Comparison of ENCODE assay signal across 10 mouse cellular contexts in the genomic region with DNA sequence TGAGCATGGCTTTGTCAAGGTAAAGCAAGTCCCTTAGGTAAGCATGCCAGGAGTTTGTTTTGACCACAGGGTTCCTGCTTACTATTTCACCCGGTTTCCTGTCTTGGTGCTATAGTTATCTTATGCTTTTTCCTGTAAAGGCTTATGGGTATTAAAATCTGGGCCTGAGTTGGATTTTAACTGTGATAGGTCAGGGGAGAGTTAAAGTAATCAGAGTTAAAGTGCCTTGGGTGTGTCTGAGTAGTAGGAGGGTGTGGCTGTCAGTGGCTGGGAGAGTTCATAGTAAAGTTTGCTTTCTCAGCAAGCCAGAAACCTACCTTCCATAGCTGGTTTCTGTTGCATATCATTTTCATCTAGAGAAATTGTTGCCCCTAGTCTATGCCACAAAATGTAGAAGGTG. TPM values are rescaled to one million over a fixed set of nuclear protein-coding genes. Genes with fewer than 3 reads are reported as not detected.
DNase-seq lines count a peak whose midpoint lies in the region; ATAC-seq and TF ChIP-seq lines count a peak whose summit lies in the region.
"Had no signal": no experiment of that assay in that cellular context is flagged by ENCODE, and none has a peak within 500 bp of the region (broad histone marks: within the 10 kb centered on the region; RNA-seq: fewer than 3 reads in every experiment).

No protein-coding gene starts in this region.

- H3K4me3 ChIP-seq in lung, embryonic 14.5 days (ENCODE audit: low read depth, low read length): no peak overlapping the region
- H3K4me3 ChIP-seq in embryonic facial prominence, embryonic 15.5 days (replicated peaks): peak overlapping the region; percentile 68
- H3K4me3 ChIP-seq in intestine, embryonic 15.5 days (replicated peaks): no peak overlapping the region
- peak overlapping the region; percentile 74 for H3K4me3 ChIP-seq in neural tube, embryonic 15.5 days (replicated peaks)

- H3K36me3 ChIP-seq in lung, embryonic 14.5 days (ENCODE audit: insufficient read depth): no peaks in the 10 kb centered on the region
- H3K36me3 ChIP-seq in embryonic facial prominence, embryonic 15.5 days: no peaks in the 10 kb centered on the region
- no peaks in the 10 kb centered on the region for H3K36me3 ChIP-seq in intestine, embryonic 15.5 days
- H3K36me3 ChIP-seq in neural tube, embryonic 15.5 days: no peaks in the 10 kb centered on the region

- no peaks in the 10 kb centered on the region for H3K9me3 ChIP-seq in lung, embryonic 14.5 days (ENCODE audit: low read depth, low read length)
- no peaks in the 10 kb centered on the region for H3K9me3 ChIP-seq in embryonic facial prominence, embryonic 15.5 days (replicated peaks)
- no peaks in the 10 kb centered on the region for H3K9me3 ChIP-seq in intestine, embryonic 15.5 days
- H3K9me3 ChIP-seq in neural tube, embryonic 15.5 days (replicated peaks): no peaks in the 10 kb centered on the region

- H3K9ac ChIP-seq in lung, embryonic 14.5 days: no peak overlapping the region
- 0 out of 2 replicates have a peak overlapping the region, but pooled peaks have one; percentile 6 for H3K9ac ChIP-seq in embryonic facial prominence, embryonic 15.5 days
- no peak overlapping the region for H3K9ac ChIP-seq in intestine, embryonic 15.5 days
- no peak overlapping the region for H3K9ac ChIP-seq in neural tube, embryonic 15.5 days (replicated peaks)

- WGBS in lung, embryonic 14.5 days: 24% methylated on average over 1 of the region's 1 CpGs
- WGBS in embryonic facial prominence, embryonic 15.5 days: 44% methylated on average over 1 of the region's 1 CpGs
- 26% methylated on average over 1 of the region's 1 CpGs for WGBS in intestine, embryonic 15.5 days
- 71% methylated on average over 1 of the region's 1 CpGs for WGBS in neural tube, embryonic 15.5 days

- H3K4me1 ChIP-seq in lung, embryonic 14.5 days (ENCODE audit: insufficient read depth): peaks cover 20% of the 10 kb centered on the region
- H3K4me1 ChIP-seq in embryonic facial prominence, embryonic 15.5 days: peaks cover 28% of the 10 kb centered on the region
- peaks cover 20% of the 10 kb centered on the region for H3K4me1 ChIP-seq in intestine, embryonic 15.5 days (replicated peaks)
- H3K4me1 ChIP-seq in neural tube, embryonic 15.5 days: peaks cover 30% of the 10 kb centered on the region

- no peak overlapping the region for H3K27ac ChIP-seq in lung, embryonic 14.5 days (ENCODE audit: low read depth)
- no peak overlapping the region for H3K27ac ChIP-seq in embryonic facial prominence, embryonic 15.5 days (replicated peaks)
- no peak overlapping the region for H3K27ac ChIP-seq in intestine, embryonic 15.5 days
- H3K27ac ChIP-seq in neural tube, embryonic 15.5 days (replicated peaks): no peak overlapping the region

- no peaks in the 10 kb centered on the region for H3K27me3 ChIP-seq in lung, embryonic 14.5 days (ENCODE audit: insufficient read depth, low read length)
- H3K27me3 ChIP-seq in embryonic facial prominence, embryonic 15.5 days: no peaks in the 10 kb centered on the region
- no peaks in the 10 kb centered on the region for H3K27me3 ChIP-seq in intestine, embryonic 15.5 days (replicated peaks)
- H3K27me3 ChIP-seq in neural tube, embryonic 15.5 days (replicated peaks): no peaks in the 10 kb centered on the region

- no peak for TF ChIP-seq CTCF in lung, embryonic 14.5 days (IDR thresholded peaks at IDR 0.05; ENCODE audit: low read depth)

- no peak for DNase-seq in lung, embryonic 14.5 days
- DNase-seq in lung, adult 18-20 months: no peak
- no peak for DNase-seq in right cerebral cortex, adult 2 months (ENCODE audit: low spot score in 2 of 2)
- DNase-seq in urinary bladder, postnatal 36 days (ENCODE audit: low spot score in 2 of 2): no peak
- no peak for DNase-seq in retina, embryonic 14.5 days (ENCODE audit: low spot score)
- DNase-seq: kidney, postnatal 36 days had no signal

- no peak for ATAC-seq in lung, embryonic 14.5 days (ENCODE audit: insufficient read depth)
- ATAC-seq in embryonic facial prominence, embryonic 15.5 days (ENCODE audit: insufficient number of reproducible peaks, low FRiP score, low TSS enrichment, low read depth): no peak
- no peak for ATAC-seq in intestine, embryonic 15.5 days
- ATAC-seq in neural tube, embryonic 15.5 days (ENCODE audit: low FRiP score): no peak

- peak overlapping the region; percentile 82 for H3K4me2 ChIP-seq in lung, embryonic 14.5 days
- H3K4me2 ChIP-seq in embryonic facial prominence, embryonic 15.5 days (replicated peaks): peak overlapping the region; percentile 79
- peak overlapping the region; percentile 81 for H3K4me2 ChIP-seq in intestine, embryonic 15.5 days (replicated peaks)
- peak overlapping the region; percentile 61 for H3K4me2 ChIP-seq in neural tube, embryonic 15.5 days

RNA-seq across cellular contexts. Expression of a gene that starts 2.7 kb away (rescaled TPM):
- 23.0 and 25.1 TPM in 2 replicates for polyA plus RNA-seq in lung, embryonic 14.5 days (2014; fragmentation: Nextera tagmentation; extraction: Ambion mirVana)
- 16.8 and 17.2 TPM in 2 replicates for polyA plus RNA-seq in embryonic facial prominence, embryonic 15.5 days (2015; fragmentation: Nextera tagmentation; extraction: Ambion mirVana)
- polyA plus RNA-seq in intestine, embryonic 15.5 days (2015; fragmentation: Nextera tagmentation; extraction: Ambion mirVana): 11.9 and 12.9 TPM in 2 replicates
- polyA plus RNA-seq in neural tube, embryonic 15.5 days (2015; fragmentation: Nextera tagmentation; extraction: Ambion mirVana): 15.0 and 15.3 TPM in 2 replicates

RNA-seq across cellular contexts. Expression of a gene that starts 48.6 kb away (rescaled TPM):
- 3.5 and 3.8 TPM in 2 replicates for polyA plus RNA-seq in lung, embryonic 14.5 days (2014; fragmentation: Nextera tagmentation; extraction: Ambion mirVana)
- polyA plus RNA-seq in embryonic facial prominence, embryonic 15.5 days (2015; fragmentation: Nextera tagmentation; extraction: Ambion mirVana): 7.4 and 7.9 TPM in 2 replicates
- polyA plus RNA-seq in intestine, embryonic 15.5 days (2015; fragmentation: Nextera tagmentation; extraction: Ambion mirVana): 12.8 and 13.0 TPM in 2 replicates
- polyA plus RNA-seq in neural tube, embryonic 15.5 days (2015; fragmentation: Nextera tagmentation; extraction: Ambion mirVana): 8.8 and 11.5 TPM in 2 replicates

RNA-seq across cellular contexts. Expression of a gene that starts 57.7 kb away (rescaled TPM):
- polyA plus RNA-seq in lung, embryonic 14.5 days (2014; fragmentation: Nextera tagmentation; extraction: Ambion mirVana): not detected in 2 replicates
- not detected in 2 replicates for polyA plus RNA-seq in embryonic facial prominence, embryonic 15.5 days (2015; fragmentation: Nextera tagmentation; extraction: Ambion mirVana)
- polyA plus RNA-seq in intestine, embryonic 15.5 days (2015; fragmentation: Nextera tagmentation; extraction: Ambion mirVana): not detected in 2 replicates
- not detected in 2 replicates for polyA plus RNA-seq in neural tube, embryonic 15.5 days (2015; fragmentation: Nextera tagmentation; extraction: Ambion mirVana)
- polyA plus RNA-seq: cortical plate, adult 2 months had no signal

Comparison
In these comparisons a context has a peak if more than half of its experiments do, and no peak if none do; other contexts are left out.
1. H3K4me3 ChIP-seq: peak in embryonic facial prominence, embryonic 15.5 days (single experiment) and neural tube, embryonic 15.5 days (single experiment); none in lung, embryonic 14.5 days (single experiment) and intestine, embryonic 15.5 days (single experiment).
2. Peak in every context shown above with its lines, with median percentiles within 50 percentile points of each other: H3K4me2 ChIP-seq.